Mouse (Mus musculus) lung, embryonic 14.5 days (tissue): ENCODE results near the gene Pip4p1. TPM values are rescaled to one million over a fixed set of nuclear protein-coding genes. Genes with fewer than 3 reads are reported as not detected.
"Not testable (repeated sequence)": the region's sequence is repeated elsewhere in the genome, so short reads cannot be mapped to it uniquely, and the experiment has no call there.

ENCODE experiments used
- ATAC-seq: fragments of 200-750 bp; cut with Nextera tagmentation; 2 replicates; pipeline ENCODE4 v1.8.0; 2017; ENCODE audit warnings: mild to moderate bottlenecking, moderate TSS enrichment, moderate library complexity; ENCODE audit not compliant: insufficient read depth
- DNase-seq: peaks from one replicate; pipeline ENCODE4 v3.0.0-alpha.2; 2015
- H3K27ac ChIP-seq: fragments of 300-500 bp; sonication (generic); 2 replicates; pipeline ENCODE4 v1.5.1; 2014; ENCODE audit warnings: low read depth, mild to moderate bottlenecking, moderate library complexity
- H3K27me3 ChIP-seq: fragments of 300-500 bp; sonication (generic); 2 replicates; pipeline ENCODE4 v1.6.1; 2014; ENCODE audit warnings: low read length, control low read depth; ENCODE audit not compliant: insufficient read depth
- H3K36me3 ChIP-seq: fragments of 300-500 bp; sonication (generic); 2 replicates; pipeline ENCODE4 v1.6.1; 2014; ENCODE audit warnings: control low read depth; ENCODE audit not compliant: insufficient read depth
- H3K4me1 ChIP-seq: fragments of 300-500 bp; sonication (generic); 2 replicates; pipeline ENCODE4 v1.6.1; 2014; ENCODE audit warnings: antibody characterized with exemption, control low read depth; ENCODE audit not compliant: insufficient read depth
- H3K4me2 ChIP-seq: fragments of 300-500 bp; sonication (generic); 2 replicates; pipeline ENCODE4 v1.6.1; 2014; ENCODE audit warnings: mild to moderate bottlenecking
- H3K4me3 ChIP-seq: fragments of 300-500 bp; sonication (generic); 2 replicates; pipeline ENCODE4 v1.5.1; 2014; ENCODE audit warnings: low read depth, low read length
- H3K9ac ChIP-seq: fragments of 300-500 bp; sonication (generic); 2 replicates; pipeline ENCODE4 v1.6.1; 2014
- H3K9me3 ChIP-seq: fragments of 300-500 bp; sonication (generic); 2 replicates; pipeline ENCODE4 v1.6.1; 2016; ENCODE audit warnings: low read depth, low read length, control low read depth
- CTCF ChIP-seq: IDR thresholded peaks from 2 replicates; pipeline ENCODE4 v1.5.1; 2016; ENCODE audit warnings: antibody characterized with exemption, low read depth
- WGBS: fragments of 180-500 bp; shearing (Covaris S2); extraction: QIAGEN DNeasy Blood & Tissue Kit; methylation state at CpG from one replicate; pipeline ENCODE4 v1.1.7; 2014; 5-methylcytosine and 5-hydroxymethylcytosine counted together
- polyA plus RNA-seq: library from polyadenylated mRNA; unstranded; fragments of >200 nt; fragmentation: Nextera tagmentation; extraction: Ambion mirVana; gene quantifications from 2 replicates; pipeline ENCODE4 v1.2.1, GENCODE M21; 2014

The Pip4p1 gene
- polyA plus RNA-seq: 45.6 and 47.1 TPM in 2 replicates

- no peaks in the 10 kb centered on the region for H3K9me3 ChIP-seq
- H3K27me3 ChIP-seq: no peaks in the 10 kb centered on the region
- H3K4me3 ChIP-seq: peak within 1 kb of the TSS; percentile 97
- ATAC-seq (peak; percentile 99), DNase-seq (peak; percentile 99)
- H3K4me2 ChIP-seq: peak within 1 kb of the TSS; percentile 90
- peak within 1 kb of the TSS; percentile 90 for H3K27ac ChIP-seq
- WGBS: under 1% methylated on average over 68 of the region's 68 CpGs
- no peaks in the 10 kb centered on the region for H3K4me1 ChIP-seq
- no peak for TF ChIP-seq CTCF
- H3K36me3 ChIP-seq: peaks cover 35% of the 10 kb centered on the region
- H3K9ac ChIP-seq: peak within 1 kb of the TSS; percentile 96
Observed at GRCm38 (mm10) chr14:50930754-50931492, at the start of gene Pip4p1, which contains the start of gene Pnp. Pip4p1 (minus strand) TSS chr14:50930856. Pnp (plus strand) TSS chr14:50931082.

DNA sequence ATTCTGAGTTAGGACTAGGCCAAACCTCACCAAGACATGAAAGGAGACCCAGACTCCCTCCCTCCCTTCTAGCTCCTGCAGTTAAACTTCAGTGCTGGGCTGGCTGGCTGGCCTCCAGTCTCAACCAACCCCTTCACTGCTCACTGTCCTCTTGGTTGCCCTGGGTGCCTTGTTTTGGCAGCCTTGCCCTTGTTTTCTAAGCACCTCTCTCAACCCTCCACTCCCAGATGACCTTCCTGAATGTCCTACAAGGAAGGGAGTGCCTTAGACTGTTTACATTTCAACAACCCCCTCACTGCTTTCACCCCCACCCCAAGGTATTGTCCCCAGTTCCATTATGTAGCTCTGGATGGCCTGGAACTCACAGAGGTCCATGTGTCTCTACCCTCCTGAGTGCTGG, 49.0 kb upstream of the Pip4p1 start:
- ATAC-seq (no peak), DNase-seq (no peak)
- no peak overlapping the region for H3K9ac ChIP-seq
- no peak for TF ChIP-seq CTCF
- H3K27ac ChIP-seq: no peak overlapping the region
- H3K27me3 ChIP-seq: no peaks in the 10 kb centered on the region
- no peak overlapping the region for H3K4me2 ChIP-seq
- no peaks in the 10 kb centered on the region for H3K4me1 ChIP-seq
- no peaks in the 10 kb centered on the region for H3K9me3 ChIP-seq
- no peaks in the 10 kb centered on the region for H3K36me3 ChIP-seq
- no peak overlapping the region for H3K4me3 ChIP-seq

DNA sequence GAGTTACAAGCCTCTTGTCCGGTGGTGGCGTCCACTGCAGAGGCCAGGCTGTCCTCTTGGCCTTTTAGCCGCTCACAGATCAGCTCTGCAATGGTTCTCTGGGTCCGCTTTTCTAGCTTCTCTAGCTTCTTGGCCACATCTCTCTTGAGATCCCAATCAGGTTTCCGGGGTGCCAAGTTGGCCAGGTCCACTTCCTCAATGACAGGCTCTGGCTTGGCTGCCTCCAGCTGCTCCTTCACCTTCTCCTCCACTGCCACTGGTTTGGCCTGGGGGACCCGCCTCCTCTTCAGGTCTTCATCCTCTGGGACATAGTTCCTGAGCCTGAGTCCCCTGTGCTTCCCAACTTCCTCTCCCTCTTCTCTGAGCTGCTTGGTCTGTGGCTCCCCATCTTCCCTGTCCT, 47.8 kb upstream of the Pip4p1 start:
- DNase-seq, ATAC-seq, H3K4me1 ChIP-seq, H3K27me3 ChIP-seq, H3K4me2 ChIP-seq, H3K27ac ChIP-seq, H3K4me3 ChIP-seq, H3K9me3 ChIP-seq, H3K36me3 ChIP-seq, H3K9ac ChIP-seq: not testable (repeated sequence)
- WGBS: 84% methylated on average over 6 of the region's 6 CpGs

DNA sequence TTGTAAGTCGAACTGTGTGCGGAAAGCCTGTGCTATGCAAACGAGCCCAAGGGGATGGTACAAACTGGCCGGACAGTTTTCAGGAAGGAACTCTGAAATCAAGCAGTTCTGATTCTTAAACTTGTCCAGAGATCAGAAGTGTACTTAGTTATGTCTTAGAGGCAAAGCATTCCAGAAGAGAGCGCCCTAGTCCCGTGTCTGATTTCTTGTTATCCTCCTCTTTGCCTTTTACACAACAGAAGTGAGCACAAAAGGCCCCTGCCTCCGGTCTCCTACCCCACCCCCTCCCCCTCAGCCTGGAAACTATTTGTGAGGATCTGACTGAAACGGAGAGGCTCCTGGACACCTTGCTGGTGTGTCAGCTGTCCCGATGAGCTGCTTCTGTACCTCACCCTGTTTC, 46.0 kb upstream of the Pip4p1 start:
- 33% methylated on average over 9 of the region's 9 CpGs for WGBS

GRCm38 (mm10) chr14:50975001-50975400, 44.3 kb upstream of the Pip4p1 start:
- H3K27ac ChIP-seq: no peak overlapping the region
- no peaks in the 10 kb centered on the region for H3K9me3 ChIP-seq
- no peaks in the 10 kb centered on the region for H3K4me1 ChIP-seq
- H3K4me3 ChIP-seq: no peak overlapping the region
- no peak overlapping the region for H3K9ac ChIP-seq
- no peak for DNase-seq
- no peaks in the 10 kb centered on the region for H3K36me3 ChIP-seq
- no peak overlapping the region for H3K4me2 ChIP-seq
- no peaks in the 10 kb centered on the region for H3K27me3 ChIP-seq
- 47% methylated on average over 5 of the region's 5 CpGs for WGBS
- no peak for ATAC-seq
- TF ChIP-seq CTCF: no peak

More for the DNA sequence above, 46.0 kb upstream of the Pip4p1 start:
- H3K4me3 ChIP-seq: no peak overlapping the region
- no peak overlapping the region for H3K4me2 ChIP-seq
- peak; percentile 46 for DNase-seq
- H3K27me3 ChIP-seq: no peaks in the 10 kb centered on the region
- H3K9me3 ChIP-seq: no peaks in the 10 kb centered on the region
- no peaks in the 10 kb centered on the region for H3K36me3 ChIP-seq
- H3K4me1 ChIP-seq: no peaks in the 10 kb centered on the region
- no peak for TF ChIP-seq CTCF
- H3K27ac ChIP-seq: no peak overlapping the region
- no peak overlapping the region for H3K9ac ChIP-seq
- peak; percentile 21; the same call in 1 of the 2 replicates for ATAC-seq

DNA sequence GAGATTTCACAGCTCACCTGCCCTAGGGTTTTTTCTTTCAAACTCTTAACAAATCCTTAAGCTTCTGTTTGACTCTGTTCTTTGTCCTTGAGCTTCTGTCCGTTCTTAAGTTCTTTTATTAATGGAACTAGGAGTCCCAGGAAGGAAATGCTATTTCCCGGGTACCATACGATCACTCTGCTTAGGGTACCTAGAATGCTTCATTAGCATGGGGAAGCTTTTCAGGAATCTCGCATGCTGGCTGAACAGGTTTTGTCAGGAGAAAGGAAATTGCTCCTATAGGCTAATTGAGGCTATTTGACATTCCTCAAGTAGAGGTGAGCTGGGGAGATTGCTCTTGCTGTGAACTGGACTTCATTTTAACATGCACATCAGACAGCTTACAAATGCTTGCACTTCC, 43.0 kb upstream of the Pip4p1 start:
- no peaks in the 10 kb centered on the region for H3K9me3 ChIP-seq
- no peaks in the 10 kb centered on the region for H3K27me3 ChIP-seq
- 32% methylated on average over 4 of the region's 4 CpGs for WGBS
- no peak overlapping the region for H3K4me3 ChIP-seq
- H3K27ac ChIP-seq: no peak overlapping the region; the same call in 1 of the 2 replicates
- peak; percentile 53 for DNase-seq
- H3K36me3 ChIP-seq: no peaks in the 10 kb centered on the region
- no peaks in the 10 kb centered on the region for H3K4me1 ChIP-seq
- TF ChIP-seq CTCF: no peak
- no peak overlapping the region for H3K4me2 ChIP-seq
- no peak overlapping the region for H3K9ac ChIP-seq
- ATAC-seq: no peak

- not testable (repeated sequence) for H3K4me1 ChIP-seq, DNase-seq, H3K36me3 ChIP-seq, H3K9ac ChIP-seq, H3K4me3 ChIP-seq, H3K27ac ChIP-seq, ATAC-seq, H3K27me3 ChIP-seq, H3K4me2 ChIP-seq, H3K9me3 ChIP-seq
- 87% methylated on average over 5 of the region's 5 CpGs for WGBS
Observed at GRCm38 (mm10) chr14:50973054-50973453, 42.4 kb upstream of the Pip4p1 start.
